Mouse (Mus musculus): ENCODE results near the gene Thada. TPM values are rescaled to one million over a fixed set of nuclear protein-coding genes. Genes with fewer than 3 reads are reported as not detected.
"Not testable (repeated sequence)": the region's sequence is repeated elsewhere in the genome, so short reads cannot be mapped to it uniquely, and the experiment has no call there.

The Thada gene
- total and polyA plus RNA-seq, 3 experiments: 17.3 to 26.7 (median 22.2) TPM

GRCm38 (mm10) chr17:84236781-84237557 is 229.0 kb downstream of the Thada start:
- Histone ChIP-seq H3K27ac (ENCODE audit: insufficient read depth, low read depth) (no peak overlapping the region), H3K36me3 (replicated peaks in 1 of 2; ENCODE audit: control insufficient read depth in 1 of 2, insufficient read depth in 1 of 2, low read length in 1 of 2) (peaks cover 10 to 69% of the 10 kb centered on the region in 2 experiments)

GRCm38 (mm10) chr17:84235399-84235928 is 230.5 kb downstream of the Thada start:
- in situ Hi-C loops (cut with MboI; ENCODE audit: low pct_ligation_motif_present, low pct_unique_long_range_greater_than_20kb, low sequenced_read_pairs): no loop called here
- Histone ChIP-seq H3K79me2 (replicated peaks; ENCODE audit: control insufficient read depth, extremely low read depth, insufficient read depth, poor library complexity, severe bottlenecking) (no peaks in the 10 kb centered on the region), H3K27ac (ENCODE audit: insufficient read depth, low read depth) (no peak overlapping the region), H3K4me2 (ENCODE audit: insufficient read depth, low read depth, poor library complexity, severe bottlenecking) (no peak overlapping the region), H3K4me1 (ENCODE audit: control insufficient read depth in 1 of 2, insufficient read depth in 2 of 2) (peaks cover 5 to 24% of the 10 kb centered on the region in 2 experiments), H3K9me3 (replicated peaks; ENCODE audit: low read length) (no peaks in the 10 kb centered on the region), H3K4me3 (replicated peaks in 1 of 3; ENCODE audit: low read depth in 2 of 3, low read length in 2 of 3, poor library complexity in 1 of 3) (no peak overlapping the region), H3K36me3 (replicated peaks in 1 of 2; ENCODE audit: control insufficient read depth in 1 of 2, insufficient read depth in 1 of 2, low read length in 1 of 2) (peaks cover 13 to 68% of the 10 kb centered on the region in 2 experiments), H3K27me3 (replicated peaks) (no peaks in the 10 kb centered on the region), H3K9ac (ENCODE audit: insufficient read depth, low read depth) (no peak overlapping the region)
- DNase-seq (ENCODE audit: extremely low read depth): no peak
- dilution Hi-C loops (cut with MboI; ENCODE audit: extremely low pct_ligation_motif_present, extremely low pct_unique_long_range_greater_than_20kb, low sequenced_read_pairs): no loop called here
- TF ChIP-seq MAX (IDR thresholded peaks at IDR 0.05; ENCODE audit: low read length): no peak
- no peak for TF ChIP-seq E2F4 (IDR thresholded peaks at IDR 0.05; ENCODE audit: insufficient replicate concordance, low read depth, low read length)
- no peak for TF ChIP-seq RCOR1 (conservative IDR thresholded peaks at IDR 0.05; ENCODE audit: low read depth, low read length)
- no peak for TF ChIP-seq SMC3 (IDR thresholded peaks at IDR 0.05; ENCODE audit: low read depth, low read length)
- TF ChIP-seq ETS1 (conservative IDR thresholded peaks at IDR 0.05; ENCODE audit: low read depth, low read length): no peak
- TF ChIP-seq USF1 (IDR thresholded peaks at IDR 0.05; ENCODE audit: low read depth, low read length): no peak
- no peak for TF ChIP-seq POLR2AphosphoS2 (IDR thresholded peaks at IDR 0.05; ENCODE audit: low read depth, low read length)
- no peak for TF ChIP-seq BHLHE40 (IDR thresholded peaks at IDR 0.05; ENCODE audit: low read depth, low read length)

More at GRCm38 (mm10) chr17:84236781-84237557, 229.0 kb downstream of the Thada start:
- H3K4me3 ChIP-seq (replicated peaks in 1 of 3; ENCODE audit: low read depth in 2 of 3, low read length in 2 of 3, poor library complexity in 1 of 3): no peak overlapping the region
- H3K27me3 ChIP-seq (replicated peaks): no peaks in the 10 kb centered on the region
- H3K4me1 ChIP-seq (ENCODE audit: control insufficient read depth in 1 of 2, insufficient read depth in 2 of 2): peaks cover under 1 to 9% of the 10 kb centered on the region in 2 experiments
- no peaks in the 10 kb centered on the region for H3K79me2 ChIP-seq (replicated peaks; ENCODE audit: control insufficient read depth, extremely low read depth, insufficient read depth, poor library complexity, severe bottlenecking)
- DNase-seq (ENCODE audit: extremely low read depth): no peak
- in situ Hi-C loops (cut with MboI; ENCODE audit: low pct_ligation_motif_present, low pct_unique_long_range_greater_than_20kb, low sequenced_read_pairs) (no loop called here), dilution Hi-C loops (cut with MboI; ENCODE audit: extremely low pct_ligation_motif_present, extremely low pct_unique_long_range_greater_than_20kb, low sequenced_read_pairs) (no loop called here)
- no peak overlapping the region for H3K4me2 ChIP-seq (ENCODE audit: insufficient read depth, low read depth, poor library complexity, severe bottlenecking)
- TF ChIP-seq MAZ (IDR thresholded peaks at IDR 0.05; ENCODE audit: low read depth, low read length) (no peak), GABPA (IDR thresholded peaks at IDR 0.05; ENCODE audit: insufficient replicate concordance, low read depth, low read length) (no peak), PAX5 (IDR thresholded peaks at IDR 0.05; ENCODE audit: low read length) (no peak)
- H3K9me3 ChIP-seq (replicated peaks; ENCODE audit: low read length): no peaks in the 10 kb centered on the region
- no peak overlapping the region for H3K9ac ChIP-seq (ENCODE audit: insufficient read depth, low read depth)

- H3K9ac ChIP-seq (ENCODE audit: insufficient read depth, low read depth); DNase-seq (ENCODE audit: extremely low read depth); H3K9me3 ChIP-seq (replicated peaks; ENCODE audit: low read length); H3K4me3 ChIP-seq (replicated peaks in 1 of 3; ENCODE audit: low read depth in 2 of 3, low read length in 2 of 3, poor library complexity in 1 of 3); H3K27ac ChIP-seq (ENCODE audit: insufficient read depth, low read depth); in situ Hi-C loops (cut with MboI; ENCODE audit: low pct_ligation_motif_present, low pct_unique_long_range_greater_than_20kb, low sequenced_read_pairs); H3K4me2 ChIP-seq (ENCODE audit: insufficient read depth, low read depth, poor library complexity, severe bottlenecking); H3K27me3 ChIP-seq (replicated peaks); dilution Hi-C loops (cut with MboI; ENCODE audit: extremely low pct_ligation_motif_present, extremely low pct_unique_long_range_greater_than_20kb, low sequenced_read_pairs); H3K79me2 ChIP-seq (replicated peaks; ENCODE audit: control insufficient read depth, extremely low read depth, insufficient read depth, poor library complexity, severe bottlenecking): not testable (repeated sequence)
- peaks cover 18 to 73% of the 10 kb centered on the region in 2 experiments for H3K36me3 ChIP-seq (replicated peaks in 1 of 2; ENCODE audit: control insufficient read depth in 1 of 2, insufficient read depth in 1 of 2, low read length in 1 of 2)
- H3K4me1 ChIP-seq (ENCODE audit: control insufficient read depth in 1 of 2, insufficient read depth in 2 of 2): peaks cover 5 to 29% of the 10 kb centered on the region in 2 experiments
These were observed 231.2 kb downstream of the Thada start for GRCm38 (mm10) chr17:84234785-84235184.

All from CH12.LX (cell line).